Mouse (Mus musculus): ENCODE results near the gene Flt4. TPM values are rescaled to one million over a fixed set of nuclear protein-coding genes. Genes with fewer than 3 reads are reported as not detected.
"Not testable (repeated sequence)": the region's sequence is repeated elsewhere in the genome, so short reads cannot be mapped to it uniquely, and the experiment has no call there.

Flt4 gene
- 1 to 10 TPM; 2.2 to 2.5 TPM for total RNA-seq (2021)

GRCm38 (mm10) chr11:49608938-49609867, at the start of gene Flt4:
Flt4 (plus strand) TSS chr11:49609263.
- intact Hi-C loops (cut with DNase I); DNase-seq (ENCODE audit: low spot score in 2 of 2): not testable (repeated sequence)

- DNase-seq (ENCODE audit: low spot score in 2 of 2); intact Hi-C loops (cut with DNase I): not testable (repeated sequence)
Observed at GRCm38 (mm10) chr11:49575054-49575453, 34.0 kb upstream of the Flt4 start.

GRCm38 (mm10) chr11:49580452-49580851, 28.6 kb upstream of the Flt4 start:
- DNase-seq (ENCODE audit: low spot score in 2 of 2); intact Hi-C loops (cut with DNase I): not testable (repeated sequence)

GRCm38 (mm10) chr11:49590213-49590612, 18.9 kb upstream of the Flt4 start:
- intact Hi-C loops (cut with DNase I) = no loop called here
- no peak for DNase-seq (ENCODE audit: low spot score in 2 of 2)

- intact Hi-C loops (cut with DNase I); DNase-seq (ENCODE audit: low spot score in 2 of 2): not testable (repeated sequence)
Observed at GRCm38 (mm10) chr11:49597149-49597548, 11.9 kb upstream of the Flt4 start.

GRCm38 (mm10) chr11:49608306-49608705, 757 bp upstream of the Flt4 start:
- intact Hi-C loops (cut with DNase I); DNase-seq (ENCODE audit: low spot score in 2 of 2): not testable (repeated sequence)

GRCm38 (mm10) chr11:49609868-49610824, 1.1 kb downstream of the Flt4 start:
- intact Hi-C loops (cut with DNase I); DNase-seq (ENCODE audit: low spot score in 2 of 2): not testable (repeated sequence)

- intact Hi-C loops (cut with DNase I) = not testable (repeated sequence)
Observed at GRCm38 (mm10) chr11:49611349-49611748, 2.3 kb downstream of the Flt4 start.

GRCm38 (mm10) chr11:49612154-49612553, 3.1 kb downstream of the Flt4 start:
- DNase-seq (ENCODE audit: low spot score in 2 of 2) = no peak
- intact Hi-C loops (cut with DNase I) = no loop called here

More at GRCm38 (mm10) chr11:49611349-49611748, 2.3 kb downstream of the Flt4 start:
- not testable (repeated sequence) for DNase-seq (ENCODE audit: low spot score in 2 of 2)

- DNase-seq (ENCODE audit: low spot score in 2 of 2) = no peak
Observed at GRCm38 (mm10) chr11:49613349-49613748, 4.3 kb downstream of the Flt4 start.

GRCm38 (mm10) chr11:49615856-49616725, 7.0 kb downstream of the Flt4 start:
- intact Hi-C loops (cut with DNase I) = no loop called here
- no peak for DNase-seq (ENCODE audit: low spot score in 2 of 2)

More at GRCm38 (mm10) chr11:49613349-49613748, 4.3 kb downstream of the Flt4 start:
- intact Hi-C loops (cut with DNase I) = no loop called here

GRCm38 (mm10) chr11:49618476-49618875, 9.4 kb downstream of the Flt4 start:
- no peak for DNase-seq (ENCODE audit: low spot score in 2 of 2)
- intact Hi-C loops (cut with DNase I) = no loop called here

- intact Hi-C loops (cut with DNase I) = no loop called here
- DNase-seq (ENCODE audit: low spot score in 2 of 2) = no peak
Observed at GRCm38 (mm10) chr11:49621953-49622352, 12.9 kb downstream of the Flt4 start.

GRCm38 (mm10) chr11:49624156-49624555, 15.1 kb downstream of the Flt4 start:
- DNase-seq (ENCODE audit: low spot score in 2 of 2) = no peak
- intact Hi-C loops (cut with DNase I) = no loop called here

GRCm38 (mm10) chr11:49625863-49626262, 16.8 kb downstream of the Flt4 start:
- no peak for DNase-seq (ENCODE audit: low spot score in 2 of 2)
- intact Hi-C loops (cut with DNase I) = no loop called here

- no peak for DNase-seq (ENCODE audit: low spot score in 2 of 2)
- intact Hi-C loops (cut with DNase I) = no loop called here
Observed at GRCm38 (mm10) chr11:49626748-49627147, 17.7 kb downstream of the Flt4 start.

GRCm38 (mm10) chr11:49631154-49631553, 22.1 kb downstream of the Flt4 start:
- intact Hi-C loops (cut with DNase I) = no loop called here
- DNase-seq (ENCODE audit: low spot score in 2 of 2) = no peak

GRCm38 (mm10) chr11:49632256-49632655, 23.2 kb downstream of the Flt4 start:
- intact Hi-C loops (cut with DNase I) = no loop called here

GRCm38 (mm10) chr11:49634101-49634500, 25.0 kb downstream of the Flt4 start:
- DNase-seq (ENCODE audit: low spot score in 2 of 2) = no peak
- intact Hi-C loops (cut with DNase I) = no loop called here

More at GRCm38 (mm10) chr11:49632256-49632655, 23.2 kb downstream of the Flt4 start:
- DNase-seq (ENCODE audit: low spot score in 2 of 2) = no peak
